ENCODE assay signal across 13 mouse cellular contexts in the genomic region with DNA sequence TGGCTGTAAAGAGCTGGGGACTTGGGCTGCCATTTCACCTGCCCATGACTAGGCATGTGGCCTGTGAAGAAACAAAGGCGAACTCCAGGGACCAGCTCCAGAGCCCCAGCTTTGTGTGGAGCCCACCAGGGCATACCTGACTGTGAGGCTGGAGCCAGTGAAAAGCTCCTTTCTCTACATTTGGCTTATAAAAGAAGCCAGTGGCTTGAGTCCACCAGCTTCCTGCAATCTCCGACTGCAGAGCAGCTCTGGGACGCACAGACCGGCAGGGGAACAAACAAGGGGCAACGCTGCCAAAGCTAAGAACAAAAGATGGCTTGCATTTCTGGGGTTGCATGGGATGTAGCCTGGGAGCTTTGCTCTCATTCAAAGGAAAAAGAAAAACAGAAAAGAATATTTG.
DNase-seq lines count a peak whose midpoint lies in the region; ATAC-seq lines count a peak whose summit lies in the region.
"Had no signal": no experiment of that assay in that cellular context is flagged by ENCODE, and none has a peak within 500 bp of the region (broad histone marks: within the 10 kb centered on the region; RNA-seq: fewer than 3 reads in every experiment).

No protein-coding gene starts in this region.

- intact Hi-C loops in left cerebral cortex, postnatal 4 days (cut with DNase I): loop anchor here (10.0 kb wide), 2 partner anchors 1253 to 1373 kb away; no protein-coding TSS in a partner anchor

- H3K4me2 ChIP-seq in hindbrain, embryonic 15.5 days: no peak overlapping the region
- H3K4me2 ChIP-seq in hindbrain, embryonic 12.5 days (replicated peaks): no peak overlapping the region
- H3K4me2 ChIP-seq: limb, embryonic 13.5 days; neural tube, embryonic 12.5 days had no signal

- peak; percentile 78 for ATAC-seq in hindbrain, embryonic 15.5 days (ENCODE audit: low FRiP score, low read depth)
- no peak for ATAC-seq in hindbrain, embryonic 12.5 days (ENCODE audit: low FRiP score)

- H3K36me3 ChIP-seq in hindbrain, embryonic 15.5 days: no peaks in the 10 kb centered on the region
- no peaks in the 10 kb centered on the region for H3K36me3 ChIP-seq in hindbrain, embryonic 12.5 days
- H3K36me3 ChIP-seq: limb, embryonic 13.5 days; neural tube, embryonic 12.5 days had no signal

- no peak overlapping the region for H3K4me3 ChIP-seq in hindbrain, embryonic 15.5 days
- no peak overlapping the region for H3K4me3 ChIP-seq in hindbrain, embryonic 12.5 days
- H3K4me3 ChIP-seq: limb, embryonic 13.5 days; neural tube, embryonic 12.5 days had no signal

- DNase-seq in cerebellum, adult 11-12 months: peak; percentile 36
- DNase-seq in cerebellum, postnatal 36 days: no peak
- DNase-seq in frontal cortex, adult 2 months (ENCODE audit: extremely low spot score in 1 of 2, low spot score in 1 of 2): peak; percentile 46 to 56
- peak; percentile 56 for DNase-seq in left cerebral cortex, postnatal 4 days
- DNase-seq in thymus, postnatal 14 days: no peak
- no peak for DNase-seq in thymus, adult 18-20 months
- DNase-seq: gastrocnemius, postnatal 14 days; kidney, postnatal 10 days; lung, adult 18-20 months had no signal

- no peaks in the 10 kb centered on the region for H3K4me1 ChIP-seq in hindbrain, embryonic 15.5 days (replicated peaks)
- 0 out of 2 replicates have a peak, but pooled peaks cover 4% of the 10 kb centered on the region for H3K4me1 ChIP-seq in hindbrain, embryonic 12.5 days
- H3K4me1 ChIP-seq: limb, embryonic 13.5 days; neural tube, embryonic 12.5 days had no signal

- WGBS in hindbrain, embryonic 15.5 days: 40% methylated on average over 5 of the region's 5 CpGs
- WGBS in hindbrain, embryonic 12.5 days: 57% methylated on average over 5 of the region's 5 CpGs

- no peaks in the 10 kb centered on the region for H3K9me3 ChIP-seq in hindbrain, embryonic 15.5 days
- no peaks in the 10 kb centered on the region for H3K9me3 ChIP-seq in hindbrain, embryonic 12.5 days (replicated peaks)
- H3K9me3 ChIP-seq: limb, embryonic 13.5 days; neural tube, embryonic 12.5 days had no signal

- no peak overlapping the region for H3K9ac ChIP-seq in hindbrain, embryonic 15.5 days
- H3K9ac ChIP-seq in hindbrain, embryonic 12.5 days: no peak overlapping the region
- H3K9ac ChIP-seq: limb, embryonic 13.5 days; neural tube, embryonic 12.5 days had no signal

- peak overlapping the region; percentile 64 for H3K27ac ChIP-seq in hindbrain, embryonic 15.5 days (replicated peaks)
- H3K27ac ChIP-seq in hindbrain, embryonic 12.5 days: no peak overlapping the region
- H3K27ac ChIP-seq: limb, embryonic 13.5 days; neural tube, embryonic 12.5 days had no signal

- no peaks in the 10 kb centered on the region for H3K27me3 ChIP-seq in hindbrain, embryonic 15.5 days
- H3K27me3 ChIP-seq in hindbrain, embryonic 12.5 days: no peaks in the 10 kb centered on the region
- H3K27me3 ChIP-seq: limb, embryonic 13.5 days; neural tube, embryonic 12.5 days had no signal

Comparison
In these comparisons a context has a peak if more than half of its experiments do, and no peak if none do; other contexts are left out.
1. DNase-seq: peak in cerebellum, adult 11-12 months (single experiment), frontal cortex, adult 2 months (2 of 2) and left cerebral cortex, postnatal 4 days (single experiment); none in cerebellum, postnatal 36 days (0 of 2), thymus, postnatal 14 days (single experiment) and thymus, adult 18-20 months (0 of 2).